Mouse (Mus musculus) CH12.LX (cell line): ENCODE measurements at regions not wholly inside any gene's neighbourhood (a gene's known extent, or its start where the extent isn't known, plus 50 kb on each side); places are given as distances from the start of the nearest gene placed in this dataset.

Experiments
- CTCF ChIP-seq, 2 experiments: IDR thresholded peaks in 1 of 2; conservative IDR thresholded peaks in 1 of 2; 2 replicates each; pipeline ENCODE4 v1.5.1; 2011 to 2012; ENCODE audit warnings: low read depth in 2 of 2, low read length in 2 of 2, improper control_type of control experiment in 1 of 2, inconsistent platforms in 1 of 2, mild to moderate bottlenecking in 1 of 2, moderate library complexity in 1 of 2
- E2F4 ChIP-seq: IDR thresholded peaks from 2 replicates; pipeline ENCODE4 v1.6.1; 2011; ENCODE audit warnings: low read depth, low read length, improper control_type of control experiment; ENCODE audit not compliant: insufficient replicate concordance
- EP300 ChIP-seq: IDR thresholded peaks from 2 replicates; pipeline ENCODE4 v1.6.1; 2011; ENCODE audit warnings: low read length, improper control_type of control experiment

- no peak for TF ChIP-seq EP300
- TF ChIP-seq E2F4: no peak
- no peak for TF ChIP-seq CTCF (conservative IDR thresholded peaks at IDR 0.05 in 1 of 2, IDR thresholded peaks at IDR 0.05 in 1 of 2; ENCODE audit: low read depth in 2 of 2, low read length in 2 of 2)
Observed at GRCm38 (mm10) chr12:47160626-47161025, 341.9 kb upstream of the Nova1 start.
